Mouse (Mus musculus): ENCODE data around the gene Cdkn1b.

GRCm38 (mm10) chr6:134924262-134924661 lies 4.1 kb downstream of the Cdkn1b start:
- TF ChIP-seq CTCF (conservative IDR thresholded peaks at IDR 0.05; ENCODE audit: low read length) = no peak
- no peak for TF ChIP-seq NANOG (IDR thresholded peaks at IDR 0.05; ENCODE audit: borderline replicate concordance, low read length)
- no peak for TF ChIP-seq POU5F1 (IDR thresholded peaks at IDR 0.05; ENCODE audit: borderline replicate concordance, low read length)

Measured in E14TG2a.4 (cell line).